Mouse (Mus musculus): ENCODE measurements around the gene Rtl8c.
"Not testable (repeated sequence)": the region's sequence is repeated elsewhere in the genome, so short reads cannot be mapped to it uniquely, and the experiment has no call there.

GRCm38 (mm10) chrX:53599993-53600392, 7.8 kb upstream of the Rtl8c start:
- not testable (repeated sequence) for TF ChIP-seq FLI1 (IDR thresholded peaks at IDR 0.05; ENCODE audit: low read length); GATA1 (IDR thresholded peaks at IDR 0.05; ENCODE audit: borderline replicate concordance, low read length)
